Mouse (Mus musculus) forebrain, embryonic 12.5 days (tissue): ENCODE measurements at regions not wholly inside any gene's neighbourhood (a gene's known extent, or its start where the extent isn't known, plus 50 kb on each side); places are given as distances from the start of the nearest gene placed in this dataset.

ENCODE experiments used
- ATAC-seq: fragments of 200-750 bp; cut with Nextera tagmentation; 2 replicates; pipeline ENCODE4 v1.8.0; 2017; ENCODE audit warnings: moderate TSS enrichment; ENCODE audit not compliant: low FRiP score
- H3K27ac ChIP-seq: fragments of 300-500 bp; sonication (generic); 2 replicates; pipeline ENCODE4 v1.5.1; 2016; ENCODE audit warnings: mild to moderate bottlenecking
- H3K27me3 ChIP-seq: fragments of 300-500 bp; sonication (generic); 2 replicates; pipeline ENCODE4 v1.6.1; 2016; ENCODE audit warnings: mild to moderate bottlenecking
- H3K36me3 ChIP-seq: fragments of 300-500 bp; sonication (generic); replicated peaks from 2 replicates; pipeline ENCODE4 v1.6.1; 2016; ENCODE audit warnings: mild to moderate bottlenecking
- H3K4me1 ChIP-seq: fragments of 300-500 bp; sonication (generic); 2 replicates; pipeline ENCODE4 v1.6.1; 2016
- H3K4me2 ChIP-seq: fragments of 300-500 bp; sonication (generic); 2 replicates; pipeline ENCODE4 v1.6.1; 2016; ENCODE audit warnings: mild to moderate bottlenecking, moderate library complexity
- H3K4me3 ChIP-seq: fragments of 300-500 bp; sonication (generic); replicated peaks from 2 replicates; pipeline ENCODE4 v1.5.1; 2016; ENCODE audit warnings: mild to moderate bottlenecking
- H3K9ac ChIP-seq: fragments of 300-500 bp; sonication (generic); 2 replicates; pipeline ENCODE4 v1.6.1; 2016; ENCODE audit warnings: mild to moderate bottlenecking
- H3K9me3 ChIP-seq: fragments of 300-500 bp; sonication (generic); 2 replicates; pipeline ENCODE4 v1.6.1; 2016
- WGBS: fragments of 180-500 bp; shearing (Covaris S2); methylation state at CpG from one replicate; pipeline ENCODE4 v1.1.7; 2016; 5-methylcytosine and 5-hydroxymethylcytosine counted together

GRCm38 (mm10) chr3:8310379-8311128 is 1299.3 kb downstream of the Zfp704 start:
- peaks cover 6% of the 10 kb centered on the region for H3K4me1 ChIP-seq
- no peaks in the 10 kb centered on the region for H3K9me3 ChIP-seq
- no peaks in the 10 kb centered on the region for H3K27me3 ChIP-seq
- no peak overlapping the region for H3K9ac ChIP-seq
- no peak overlapping the region for H3K4me2 ChIP-seq
- no peaks in the 10 kb centered on the region for H3K36me3 ChIP-seq
- no peak overlapping the region for H3K27ac ChIP-seq
- WGBS = 27% methylated on average over 4 of the region's 4 CpGs
- peak; percentile 81 for ATAC-seq
- H3K4me3 ChIP-seq = no peak overlapping the region

- Histone ChIP-seq H3K9ac (no peak overlapping the region), H3K4me1 (peaks cover 6% of the 10 kb centered on the region), H3K9me3 (no peaks in the 10 kb centered on the region), H3K4me3 (no peak overlapping the region), H3K27ac (no peak overlapping the region), H3K4me2 (no peak overlapping the region), H3K36me3 (no peaks in the 10 kb centered on the region), H3K27me3 (no peaks in the 10 kb centered on the region)
- ATAC-seq = no peak
- WGBS = 85% methylated on average over 3 of the region's 3 CpGs
These were observed 1302.6 kb downstream of the Zfp704 start for GRCm38 (mm10) chr3:8307296-8307695.

- Histone ChIP-seq H3K36me3 (no peaks in the 10 kb centered on the region), H3K4me1 (no peaks in the 10 kb centered on the region), H3K4me3 (no peak overlapping the region), H3K27me3 (no peaks in the 10 kb centered on the region), H3K27ac (no peak overlapping the region), H3K9me3 (no peaks in the 10 kb centered on the region), H3K9ac (no peak overlapping the region), H3K4me2 (no peak overlapping the region)
- no peak for ATAC-seq
These were observed 1305.1 kb downstream of the Zfp704 start for GRCm38 (mm10) chr3:8304784-8305183.

GRCm38 (mm10) chr3:8293036-8293435 is 1316.8 kb downstream of the Zfp704 start:
- ATAC-seq = no peak
- Histone ChIP-seq H3K4me2 (no peak overlapping the region), H3K27me3 (no peaks in the 10 kb centered on the region), H3K27ac (no peak overlapping the region), H3K9me3 (no peaks in the 10 kb centered on the region), H3K4me3 (no peak overlapping the region), H3K9ac (no peak overlapping the region), H3K4me1 (no peaks in the 10 kb centered on the region), H3K36me3 (no peaks in the 10 kb centered on the region)
- 88% methylated on average over 1 of the region's 1 CpGs for WGBS

GRCm38 (mm10) chr3:8289558-8289957 is 1320.3 kb downstream of the Zfp704 start:
- H3K27ac ChIP-seq = no peak overlapping the region
- no peaks in the 10 kb centered on the region for H3K27me3 ChIP-seq
- H3K9ac ChIP-seq = no peak overlapping the region
- WGBS = 92% methylated on average over 2 of the region's 2 CpGs
- ATAC-seq = no peak
- H3K4me3 ChIP-seq = no peak overlapping the region
- no peaks in the 10 kb centered on the region for H3K36me3 ChIP-seq
- H3K4me2 ChIP-seq = no peak overlapping the region
- H3K9me3 ChIP-seq = no peaks in the 10 kb centered on the region
- no peaks in the 10 kb centered on the region for H3K4me1 ChIP-seq

GRCm38 (mm10) chr3:8288437-8288836 is 1321.4 kb downstream of the Zfp704 start:
- Histone ChIP-seq H3K4me1 (no peaks in the 10 kb centered on the region), H3K4me3 (no peak overlapping the region), H3K27ac (no peak overlapping the region), H3K9ac (no peak overlapping the region), H3K9me3 (no peaks in the 10 kb centered on the region), H3K27me3 (no peaks in the 10 kb centered on the region), H3K36me3 (no peaks in the 10 kb centered on the region), H3K4me2 (no peak overlapping the region)
- 86% methylated on average over 1 of the region's 1 CpGs for WGBS
- no peak for ATAC-seq

GRCm38 (mm10) chr3:8284655-8285428 is 1325.0 kb downstream of the Zfp704 start:
- no peak overlapping the region for H3K4me2 ChIP-seq
- 76% methylated on average over 14 of the region's 14 CpGs for WGBS
- H3K4me3 ChIP-seq = no peak overlapping the region
- H3K4me1 ChIP-seq = no peaks in the 10 kb centered on the region
- ATAC-seq = no peak
- H3K9ac ChIP-seq = no peak overlapping the region
- H3K36me3 ChIP-seq = no peaks in the 10 kb centered on the region
- no peaks in the 10 kb centered on the region for H3K27me3 ChIP-seq
- H3K27ac ChIP-seq = no peak overlapping the region
- no peaks in the 10 kb centered on the region for H3K9me3 ChIP-seq

- Histone ChIP-seq H3K4me3 (no peak overlapping the region), H3K9me3 (no peaks in the 10 kb centered on the region), H3K27ac (no peak overlapping the region), H3K27me3 (no peaks in the 10 kb centered on the region), H3K4me2 (no peak overlapping the region), H3K9ac (no peak overlapping the region), H3K4me1 (no peaks in the 10 kb centered on the region), H3K36me3 (no peaks in the 10 kb centered on the region)
- 77% methylated on average over 2 of the region's 2 CpGs for WGBS
- no peak for ATAC-seq
These were observed 1327.5 kb downstream of the Zfp704 start for GRCm38 (mm10) chr3:8282411-8282810.

GRCm38 (mm10) chr3:8276661-8277060 is 1333.2 kb downstream of the Zfp704 start:
- H3K4me3 ChIP-seq = no peak overlapping the region
- H3K9me3 ChIP-seq = no peaks in the 10 kb centered on the region
- WGBS = 84% methylated on average over 1 of the region's 1 CpGs
- no peaks in the 10 kb centered on the region for H3K27me3 ChIP-seq
- H3K36me3 ChIP-seq = no peaks in the 10 kb centered on the region
- no peak overlapping the region for H3K4me2 ChIP-seq
- no peak for ATAC-seq
- no peaks in the 10 kb centered on the region for H3K4me1 ChIP-seq
- no peak overlapping the region for H3K9ac ChIP-seq
- H3K27ac ChIP-seq = no peak overlapping the region

GRCm38 (mm10) chr3:8270935-8271298 is 1339.0 kb downstream of the Zfp704 start:
- Histone ChIP-seq H3K4me3 (no peak overlapping the region), H3K9ac (no peak overlapping the region), H3K4me1 (no peaks in the 10 kb centered on the region), H3K36me3 (no peaks in the 10 kb centered on the region), H3K4me2 (no peak overlapping the region), H3K27ac (no peak overlapping the region), H3K27me3 (no peaks in the 10 kb centered on the region), H3K9me3 (no peaks in the 10 kb centered on the region)
- 80% methylated on average over 3 of the region's 3 CpGs for whole genome bisulfite sequencing
- no peak for ATAC-seq

GRCm38 (mm10) chr3:8270009-8270934 is 1339.6 kb downstream of the Zfp704 start:
- ATAC-seq = no peak

GRCm38 (mm10) chr3:8265783-8266182 is 1344.1 kb downstream of the Zfp704 start:
- Histone ChIP-seq H3K4me3 (no peak overlapping the region), H3K4me1 (no peaks in the 10 kb centered on the region), H3K27me3 (no peaks in the 10 kb centered on the region), H3K36me3 (no peaks in the 10 kb centered on the region), H3K9me3 (no peaks in the 10 kb centered on the region), H3K27ac (no peak overlapping the region), H3K4me2 (no peak overlapping the region), H3K9ac (no peak overlapping the region)
- 86% methylated on average over 3 of the region's 3 CpGs for WGBS
- ATAC-seq = no peak

More at GRCm38 (mm10) chr3:8270009-8270934, 1339.6 kb downstream of the Zfp704 start:
- Histone ChIP-seq H3K4me1 (no peaks in the 10 kb centered on the region), H3K4me2 (no peak overlapping the region), H3K27me3 (no peaks in the 10 kb centered on the region), H3K9me3 (no peaks in the 10 kb centered on the region), H3K9ac (no peak overlapping the region), H3K27ac (no peak overlapping the region), H3K4me3 (no peak overlapping the region), H3K36me3 (no peaks in the 10 kb centered on the region)
- 56% methylated on average over 1 of the region's 1 CpGs for WGBS
